10 mouse cellular contexts compared by ENCODE assay signal in the genomic region with DNA sequence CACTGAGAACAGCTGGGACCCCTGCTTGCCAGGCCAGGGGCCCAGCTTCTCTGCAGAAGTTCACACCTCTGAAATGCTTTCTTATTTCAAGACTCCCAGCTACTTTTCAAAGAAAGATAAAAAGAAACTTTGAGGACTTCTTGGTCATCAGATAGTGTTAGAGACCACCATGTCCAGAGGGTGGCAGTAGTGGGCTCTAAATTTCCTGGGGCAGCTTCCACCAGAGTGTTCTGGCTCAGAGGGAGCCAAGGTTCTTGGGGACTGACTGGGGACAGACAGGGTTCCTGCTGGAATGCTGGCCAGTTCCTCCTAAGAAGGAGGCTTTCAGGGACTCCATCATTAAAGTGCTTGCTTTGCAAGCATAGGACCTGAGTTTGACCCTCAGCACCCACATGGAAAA. TPM values are rescaled to one million over a fixed set of nuclear protein-coding genes. Genes with fewer than 3 reads are reported as not detected.
A peak's percentile ranks its signal among the peaks of the same experiment; 100 is the strongest.
DNase-seq lines count a peak whose midpoint lies in the region; ATAC-seq and TF ChIP-seq lines count a peak whose summit lies in the region.
"Had no signal": no experiment of that assay in that cellular context is flagged by ENCODE, and none has a peak within 500 bp of the region (broad histone marks: within the 10 kb centered on the region; RNA-seq: fewer than 3 reads in every experiment).

No protein-coding gene starts in this region.

- H3K4me3 ChIP-seq in heart, adult 2 months, result no peak overlapping the region
- no peak overlapping the region for H3K4me3 ChIP-seq in lung, postnatal 0 days (ENCODE audit: low read depth, low read length)
- H3K4me3 ChIP-seq in lung, adult 2 months (replicated peaks; ENCODE audit: extremely low read depth, low read depth, low read length), result no peak overlapping the region
- H3K4me3 ChIP-seq: heart, embryonic 13.5 days; lung, embryonic 15.5 days had no signal

- in situ Hi-C loops in Patski (cut with MboI; ENCODE audit: low pct_unique_long_range_greater_than_20kb), result loop anchor here (10.0 kb wide), 1 partner anchor 320 kb away; no protein-coding TSS in a partner anchor

- H3K27ac ChIP-seq in heart, adult 2 months, result no peak overlapping the region
- no peak overlapping the region for H3K27ac ChIP-seq in lung, postnatal 0 days (ENCODE audit: low read length)
- H3K27ac ChIP-seq: heart, embryonic 13.5 days; lung, embryonic 15.5 days had no signal

- H3K27me3 ChIP-seq in heart, adult 2 months (ENCODE audit: control insufficient read depth, insufficient read depth, low read length), result no peaks in the 10 kb centered on the region
- no peaks in the 10 kb centered on the region for H3K27me3 ChIP-seq in lung, postnatal 0 days (replicated peaks; ENCODE audit: insufficient read depth, low read length)
- peaks cover 13% of the 10 kb centered on the region for H3K27me3 ChIP-seq in Patski
- H3K27me3 ChIP-seq: lung, embryonic 15.5 days had no signal

- no peak overlapping the region for H3K4me2 ChIP-seq in lung, postnatal 0 days (replicated peaks; ENCODE audit: low read depth, low read length)
- H3K4me2 ChIP-seq: heart, embryonic 13.5 days; lung, embryonic 15.5 days had no signal

- intact Hi-C loops in heart, adult 2 months (cut with DNase I), result no loop called here
- intact Hi-C loops in gastrocnemius, postnatal 36 days (cut with DNase I), result loop anchor here (10.0 kb wide), 1 partner anchor 320 kb away; no protein-coding TSS in a partner anchor

- H3K79me2 ChIP-seq in heart, adult 2 months (replicated peaks; ENCODE audit: control insufficient read depth, insufficient read depth, low read length), result no peaks in the 10 kb centered on the region

- H3K4me1 ChIP-seq in heart, adult 2 months (ENCODE audit: control insufficient read depth, insufficient read depth, low read length), result no peaks in the 10 kb centered on the region; the same call in 1 of the 2 replicates
- H3K4me1 ChIP-seq in lung, postnatal 0 days (ENCODE audit: insufficient read depth, low read depth, low read length), result no peaks in the 10 kb centered on the region
- H3K4me1 ChIP-seq in lung, adult 2 months (ENCODE audit: control insufficient read depth, insufficient read depth, low read length), result no peaks in the 10 kb centered on the region
- H3K4me1 ChIP-seq: heart, embryonic 13.5 days had no signal

- POLR2A ChIA-PET in Patski (lab: Charles Lee), result interaction anchor here (1.1 to 1.2 kb wide), 2 partner anchors 18 to 41 kb away, joined by 3 to 6 read pairs; no protein-coding TSS in a partner anchor

- H3K36me3 ChIP-seq in heart, adult 2 months (ENCODE audit: control insufficient read depth, insufficient read depth, low read length), result no peaks in the 10 kb centered on the region
- no peaks in the 10 kb centered on the region for H3K36me3 ChIP-seq in lung, postnatal 0 days (ENCODE audit: insufficient read depth, low read length)
- H3K36me3 ChIP-seq: heart, embryonic 13.5 days; lung, embryonic 15.5 days had no signal

- no peaks in the 10 kb centered on the region for H3K9me3 ChIP-seq in lung, postnatal 0 days (ENCODE audit: low read length)
- H3K9me3 ChIP-seq: heart, embryonic 13.5 days; lung, embryonic 15.5 days had no signal

- no peak for DNase-seq in heart, adult 2 months
- DNase-seq in heart, adult 9 months (ENCODE audit: low spot score in 2 of 2), result no peak
- peak; percentile 31 for DNase-seq in lung, postnatal 0 days (ENCODE audit: low spot score)
- no peak for DNase-seq in lung, adult 2 months
- no peak for DNase-seq in Patski (ENCODE audit: low read depth, low spot score)
- peak; percentile 12 for DNase-seq in induced T-regulatory cell, adult 2 months (ENCODE audit: low read depth)
- DNase-seq in urinary bladder, postnatal 4 days (ENCODE audit: low spot score in 2 of 2), result no peak
- DNase-seq in gastrocnemius, postnatal 36 days, result no peak

- peak; percentile 55 for TF ChIP-seq CTCF in heart, adult 2 months (IDR thresholded peaks at IDR 0.05)
- peak; percentile 49 for TF ChIP-seq CTCF in lung, postnatal 0 days (IDR thresholded peaks at IDR 0.05)
- TF ChIP-seq CTCF in lung, adult 2 months (IDR thresholded peaks at IDR 0.05; ENCODE audit: insufficient read depth, low read length), result no peak
- peak; percentile 78 for TF ChIP-seq CTCF in Patski (IDR thresholded peaks at IDR 0.05)

- ATAC-seq in lung, postnatal 0 days, result no peak
- ATAC-seq in Patski, result peak; percentile 46

- CTCF ChIA-PET in Patski (lab: Charles Lee), result interaction anchor here (0.6 to 3.8 kb wide), 21 partner anchors 10 to 325 kb away, joined by 3 to 21 read pairs (median 4); a partner anchor contains a TSS

- no peak for TF ChIP-seq EP300 in heart, adult 2 months (IDR thresholded peaks at IDR 0.05; ENCODE audit: insufficient read depth, low read depth, low read length)
- TF ChIP-seq EP300 in lung, postnatal 0 days (IDR thresholded peaks at IDR 0.05), result no peak

- no peak overlapping the region for H3K9ac ChIP-seq in heart, adult 2 months (ENCODE audit: low read depth, low read length)
- no peak overlapping the region for H3K9ac ChIP-seq in lung, postnatal 0 days (replicated peaks; ENCODE audit: low read depth)
- H3K9ac ChIP-seq: heart, embryonic 13.5 days; lung, embryonic 15.5 days had no signal

- no peak for TF ChIP-seq POLR2A in heart, adult 2 months (IDR thresholded peaks at IDR 0.05; ENCODE audit: insufficient read depth, low read depth, low read length)
- TF ChIP-seq POLR2A in lung, adult 2 months (IDR thresholded peaks at IDR 0.05; ENCODE audit: borderline replicate concordance, extremely low read depth, low read depth, low read length), result no peak

RNA-seq across cellular contexts. Expression of a gene that starts 31.8 kb away (rescaled TPM):
- total RNA-seq in heart, adult 2 months (2021), result not detected
- not detected in 2 replicates for polyA plus RNA-seq in heart, adult 2 months (2012; rRNA removed)
- 1.7 and 2.6 TPM in 2 replicates for polyA plus RNA-seq in lung, postnatal 0 days (2015; fragmentation: Nextera tagmentation; extraction: Ambion mirVana)
- 0.31 and 0.87 TPM in 2 replicates for polyA plus RNA-seq in lung, adult 2 months (2012; rRNA removed)
- not detected for polyA plus RNA-seq in Patski (2021)
- not detected for total RNA-seq in gastrocnemius, postnatal 36 days (2021)
- polyA plus RNA-seq: heart, embryonic 13.5 days had no signal

RNA-seq across cellular contexts. Expression of a gene that starts 36.5 kb away (rescaled TPM):
- total RNA-seq in heart, adult 2 months (2021), result under 1 TPM; 0.23 to 0.27 TPM
- 0.94 and 1.0 TPM in 2 replicates for polyA plus RNA-seq in heart, adult 2 months (2012; rRNA removed)
- 0.11 and 0.13 TPM in 2 replicates for polyA plus RNA-seq in lung, postnatal 0 days (2015; fragmentation: Nextera tagmentation; extraction: Ambion mirVana)
- 2.2 and 4.1 TPM in 2 replicates for polyA plus RNA-seq in lung, adult 2 months (2012; rRNA removed)
- 44.3 TPM for polyA plus RNA-seq in Patski (2021)
- total RNA-seq in gastrocnemius, postnatal 36 days (2021), result under 1 TPM; 0.10 to 0.15 TPM

Comparison
In these comparisons a context has a peak if more than half of its experiments do, and no peak if none do; other contexts are left out.
1. DNase-seq: peak in lung, postnatal 0 days (single experiment) and induced T-regulatory cell, adult 2 months (single experiment); none in heart, adult 2 months (0 of 2), heart, adult 9 months (0 of 2), lung, adult 2 months (single experiment), Patski (single experiment), urinary bladder, postnatal 4 days (0 of 2) and gastrocnemius, postnatal 36 days (0 of 2).